Mouse (Mus musculus): Measurements from ENCODE around the gene Kcmf1. TPM values are rescaled to one million over a fixed set of nuclear protein-coding genes. Genes with fewer than 3 reads are reported as not detected.
"Not testable (repeated sequence)": the region's sequence is repeated elsewhere in the genome, so short reads cannot be mapped to it uniquely, and the experiment has no call there.

Gene Kcmf1
- polyA plus RNA-seq, 2 experiments: 27.7 to 29.5 TPM

DNA sequence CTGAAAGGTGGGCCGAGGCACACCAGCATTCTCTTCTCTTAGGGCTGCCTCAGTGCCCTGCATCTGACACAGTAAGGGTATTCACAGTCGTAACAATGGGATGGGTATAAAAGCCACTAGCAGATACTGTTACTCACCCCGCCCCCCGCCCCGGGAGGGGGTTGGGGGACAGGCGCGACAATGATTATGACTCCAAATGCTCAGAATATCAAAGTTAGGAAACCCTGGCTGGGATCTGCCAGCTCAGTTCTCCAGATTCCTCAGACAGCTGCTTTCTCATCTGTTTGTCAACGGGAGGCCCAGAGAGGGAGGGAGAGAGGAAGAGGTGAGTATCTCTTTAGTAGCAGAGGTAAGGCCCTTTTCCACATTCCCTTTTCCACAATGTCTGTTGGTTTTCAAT, 30.2 kb downstream of the Kcmf1 start:
- Histone ChIP-seq H3K27me3 (ENCODE audit: control insufficient read depth, insufficient read depth, low read length) (no peaks in the 10 kb centered on the region), H3K36me3 (replicated peaks; ENCODE audit: control insufficient read depth, insufficient read depth, low read depth) (no peaks in the 10 kb centered on the region), H3K4me3 (ENCODE audit: insufficient read depth in 1 of 2, low read depth in 2 of 2, low read length in 2 of 2) (no peak overlapping the region), H3K4me2 (ENCODE audit: low read depth) (no peak overlapping the region), H3K4me1 (replicated peaks; ENCODE audit: control insufficient read depth in 2 of 2, insufficient read depth in 2 of 2, low read length in 1 of 2) (peaks cover 0 to 8% of the 10 kb centered on the region in 2 experiments; a peak in 2 of 4 replicates), H3K9ac (replicated peaks) (no peak overlapping the region), H3K27ac (no peak overlapping the region), H3K9me3 (ENCODE audit: control insufficient read depth, low read length) (no peaks in the 10 kb centered on the region)
- TF ChIP-seq CTCF (IDR thresholded peaks at IDR 0.05; ENCODE audit: low read depth) (no peak), EP300 (IDR thresholded peaks at IDR 0.05; ENCODE audit: low read depth) (no peak)
- 60% methylated on average over 8 of the region's 8 CpGs for WGBS (ENCODE audit: insufficient replicate concordance)
- no peak for DNase-seq (ENCODE audit: low read depth in 3 of 3, low spot score in 3 of 3)
- no peak for ATAC-seq (ENCODE audit: insufficient read depth)

DNA sequence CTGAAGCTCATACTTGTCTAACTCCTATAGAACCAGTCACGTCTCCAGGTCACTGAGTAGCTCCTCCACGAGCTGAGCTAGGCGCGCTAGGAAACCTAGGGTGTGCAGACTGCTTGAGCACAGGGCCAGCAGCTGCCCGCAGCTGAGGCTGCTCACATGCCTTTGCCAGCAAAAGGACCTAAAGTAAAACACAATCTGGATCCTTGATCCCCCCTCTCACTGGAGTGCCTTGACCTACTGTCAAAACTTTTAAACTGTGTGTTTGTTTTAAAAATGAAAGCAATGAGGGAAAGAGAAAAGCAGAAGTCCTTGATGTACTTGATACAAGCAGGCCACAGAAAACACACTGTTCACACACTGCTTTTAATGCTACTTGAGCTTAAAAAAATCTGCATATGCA, 31.1 kb downstream of the Kcmf1 start:
- Histone ChIP-seq H3K9ac (replicated peaks) (no peak overlapping the region), H3K4me3 (ENCODE audit: insufficient read depth in 1 of 2, low read depth in 2 of 2, low read length in 2 of 2) (no peak overlapping the region), H3K27me3 (ENCODE audit: control insufficient read depth, insufficient read depth, low read length) (no peaks in the 10 kb centered on the region), H3K9me3 (ENCODE audit: control insufficient read depth, low read length) (no peaks in the 10 kb centered on the region), H3K36me3 (replicated peaks; ENCODE audit: control insufficient read depth, insufficient read depth, low read depth) (no peaks in the 10 kb centered on the region), H3K4me2 (ENCODE audit: low read depth) (no peak overlapping the region), H3K4me1 (replicated peaks; ENCODE audit: control insufficient read depth in 2 of 2, insufficient read depth in 2 of 2, low read length in 1 of 2) (peaks cover 0 to 8% of the 10 kb centered on the region in 2 experiments; a peak in 2 of 4 replicates), H3K27ac (no peak overlapping the region)
- DNase-seq (ENCODE audit: low read depth in 3 of 3, low spot score in 3 of 3) (no peak), ATAC-seq (ENCODE audit: insufficient read depth) (no peak)
- 83% methylated on average over 5 of the region's 5 CpGs for WGBS (ENCODE audit: insufficient replicate concordance)
- TF ChIP-seq CTCF (IDR thresholded peaks at IDR 0.05; ENCODE audit: low read depth): no peak
- TF ChIP-seq EP300 (IDR thresholded peaks at IDR 0.05; ENCODE audit: low read depth): no peak

DNA sequence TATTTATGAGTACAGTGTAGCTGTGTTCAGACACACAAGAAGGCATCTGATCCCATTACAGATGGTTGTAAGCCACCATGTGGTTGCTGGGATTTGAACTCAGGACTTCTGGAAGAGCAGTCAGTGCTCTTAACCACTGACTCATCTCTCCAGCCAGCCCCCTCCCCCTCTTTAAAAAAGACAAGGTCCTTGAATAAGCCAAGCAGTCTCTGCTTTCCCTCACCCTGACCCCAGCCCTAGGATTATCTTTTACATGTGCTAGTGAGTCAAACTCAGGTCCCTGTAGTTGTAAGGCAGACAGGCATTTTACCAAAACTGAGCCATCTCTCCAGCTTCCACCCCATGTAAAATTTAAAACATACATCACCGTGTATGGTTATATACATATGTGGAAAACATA, 32.0 kb downstream of the Kcmf1 start:
- no peak for DNase-seq (ENCODE audit: low read depth in 3 of 3, low spot score in 3 of 3)
- Histone ChIP-seq H3K9me3 (ENCODE audit: control insufficient read depth, low read length) (no peaks in the 10 kb centered on the region), H3K4me1 (replicated peaks; ENCODE audit: control insufficient read depth in 2 of 2, insufficient read depth in 2 of 2, low read length in 1 of 2) (peaks cover 0 to 8% of the 10 kb centered on the region in 2 experiments; a peak in 2 of 4 replicates), H3K4me2 (ENCODE audit: low read depth) (no peak overlapping the region), H3K4me3 (ENCODE audit: insufficient read depth in 1 of 2, low read depth in 2 of 2, low read length in 2 of 2) (no peak overlapping the region), H3K27ac (no peak overlapping the region), H3K36me3 (replicated peaks; ENCODE audit: control insufficient read depth, insufficient read depth, low read depth) (no peaks in the 10 kb centered on the region), H3K27me3 (ENCODE audit: control insufficient read depth, insufficient read depth, low read length) (no peaks in the 10 kb centered on the region), H3K9ac (replicated peaks) (no peak overlapping the region)
- ATAC-seq (ENCODE audit: insufficient read depth): no peak
- TF ChIP-seq CTCF (IDR thresholded peaks at IDR 0.05; ENCODE audit: low read depth) (no peak), EP300 (IDR thresholded peaks at IDR 0.05; ENCODE audit: low read depth) (no peak)
- 84% methylated on average over 1 of the region's 1 CpGs for WGBS (ENCODE audit: insufficient replicate concordance)

DNA sequence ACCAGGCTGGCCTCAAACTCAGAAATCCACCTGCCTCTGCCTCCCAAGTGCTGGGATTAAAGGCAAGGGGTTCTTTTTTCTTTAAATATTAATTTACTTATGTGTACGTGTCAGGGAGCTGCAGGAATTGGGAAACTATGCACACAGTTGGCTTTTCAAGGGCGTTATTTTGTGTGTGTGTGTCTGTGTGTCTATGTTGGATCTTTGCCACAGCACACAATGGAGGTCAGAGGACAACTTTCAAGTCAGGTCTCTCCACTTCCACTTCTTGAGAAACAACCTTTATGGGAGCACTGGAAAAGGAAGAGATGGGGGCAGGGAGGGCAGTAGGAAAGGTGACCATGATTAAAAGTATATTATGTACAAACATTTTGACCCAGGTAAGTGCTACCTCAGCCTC, 33.5 kb downstream of the Kcmf1 start:
- 69% methylated on average over 2 of the region's 2 CpGs for WGBS (ENCODE audit: insufficient replicate concordance)
- H3K4me1 ChIP-seq (replicated peaks; ENCODE audit: control insufficient read depth in 2 of 2, insufficient read depth in 2 of 2, low read length in 1 of 2): peaks cover 0 to 8% of the 10 kb centered on the region in 2 experiments; a peak in 2 of 4 replicates
- no peak overlapping the region for H3K4me3 ChIP-seq (ENCODE audit: insufficient read depth in 1 of 2, low read depth in 2 of 2, low read length in 2 of 2)
- no peak overlapping the region for H3K9ac ChIP-seq (replicated peaks)
- no peaks in the 10 kb centered on the region for H3K27me3 ChIP-seq (ENCODE audit: control insufficient read depth, insufficient read depth, low read length)
- no peaks in the 10 kb centered on the region for H3K36me3 ChIP-seq (replicated peaks; ENCODE audit: control insufficient read depth, insufficient read depth, low read depth)
- no peak overlapping the region for H3K27ac ChIP-seq
- no peak for TF ChIP-seq EP300 (IDR thresholded peaks at IDR 0.05; ENCODE audit: low read depth)
- no peak for TF ChIP-seq CTCF (IDR thresholded peaks at IDR 0.05; ENCODE audit: low read depth)
- H3K9me3 ChIP-seq (ENCODE audit: control insufficient read depth, low read length): no peaks in the 10 kb centered on the region
- ATAC-seq (ENCODE audit: insufficient read depth) (no peak), DNase-seq (ENCODE audit: low read depth in 3 of 3, low spot score in 3 of 3) (no peak)
- H3K4me2 ChIP-seq (ENCODE audit: low read depth): no peak overlapping the region

DNA sequence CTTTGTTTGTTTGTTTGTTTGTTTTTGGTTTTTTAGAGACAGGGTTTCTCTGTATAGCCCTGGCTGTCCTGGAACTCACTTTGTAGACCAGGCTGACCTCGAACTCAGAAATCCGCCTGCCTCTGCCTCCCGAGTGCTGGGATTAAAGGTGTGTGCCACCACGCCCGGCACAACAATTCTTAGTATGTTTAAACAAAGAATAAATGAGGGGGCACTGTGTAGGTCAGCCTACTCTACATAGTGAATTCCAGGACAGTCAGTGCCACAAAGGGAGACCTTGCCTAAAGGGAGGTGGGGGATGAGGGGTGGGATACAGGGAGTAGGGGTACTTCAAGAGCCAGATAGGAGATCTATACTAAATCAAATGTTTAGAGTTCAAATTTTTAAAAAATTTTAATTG, 37.1 kb downstream of the Kcmf1 start:
- not testable (repeated sequence) for DNase-seq (ENCODE audit: low read depth in 3 of 3, low spot score in 3 of 3); H3K4me3 ChIP-seq (ENCODE audit: insufficient read depth in 1 of 2, low read depth in 2 of 2, low read length in 2 of 2); H3K27me3 ChIP-seq (ENCODE audit: control insufficient read depth, insufficient read depth, low read length); H3K4me1 ChIP-seq (replicated peaks; ENCODE audit: control insufficient read depth in 2 of 2, insufficient read depth in 2 of 2, low read length in 1 of 2); H3K9me3 ChIP-seq (ENCODE audit: control insufficient read depth, low read length); H3K36me3 ChIP-seq (replicated peaks; ENCODE audit: control insufficient read depth, insufficient read depth, low read depth); ATAC-seq (ENCODE audit: insufficient read depth); H3K9ac ChIP-seq (replicated peaks); H3K27ac ChIP-seq; H3K4me2 ChIP-seq (ENCODE audit: low read depth)
- WGBS (ENCODE audit: insufficient replicate concordance): 80% methylated on average over 5 of the region's 5 CpGs

Measured in liver, embryonic 14.5 days (tissue).